Mouse (Mus musculus) MEL (cell line): Measurements from ENCODE around the gene Atp6v1e2.

Experiments
- CHD2 ChIP-seq: IDR thresholded peaks from 2 replicates; pipeline ENCODE4 v1.6.1; 2011; ENCODE audit warnings: low read length, improper control_type of control experiment
- CTCF ChIP-seq, 3 experiments: IDR thresholded peaks in 2 of 3; conservative IDR thresholded peaks in 1 of 3; 2 replicates each; pipeline ENCODE4 v1.5.1; 2011 to 2012; ENCODE audit warnings: low read length in 3 of 3, low read depth in 2 of 3, mild to moderate bottlenecking in 2 of 3, improper control_type of control experiment in 1 of 3, inconsistent platforms in 1 of 3, mixed read lengths in 1 of 3, moderate library complexity in 1 of 3; ENCODE audit not compliant: control insufficient read depth in 1 of 3, insufficient read depth in 1 of 3, poor library complexity in 1 of 3, severe bottlenecking in 1 of 3
- EP300 ChIP-seq, 2 experiments: IDR thresholded peaks; 2 replicates each; pipeline ENCODE4 v1.6.1; 2011; ENCODE audit warnings: improper control_type of control experiment in 2 of 2, low read length in 2 of 2, low read depth in 1 of 2, mild to moderate bottlenecking in 1 of 2
- HCFC1 ChIP-seq: IDR thresholded peaks from 2 replicates; pipeline ENCODE4 v1.6.1; 2012; ENCODE audit warnings: low read depth, mild to moderate bottlenecking, inconsistent platforms, low read length, improper control_type of control experiment, moderate library complexity
- POLR2A ChIP-seq, 2 experiments: IDR thresholded peaks; 2 replicates each; pipeline ENCODE4 v1.6.1; 2011 to 2012; ENCODE audit warnings: low read length in 2 of 2, mild to moderate bottlenecking in 2 of 2, control low read depth in 1 of 2, improper control_type of control experiment in 1 of 2, low read depth in 1 of 2, moderate library complexity in 1 of 2; ENCODE audit not compliant: control insufficient read depth in 1 of 2, insufficient read depth in 1 of 2, poor library complexity in 1 of 2
- RAD21 ChIP-seq: IDR thresholded peaks from 2 replicates; pipeline ENCODE4 v1.6.1; 2011; ENCODE audit warnings: mild to moderate bottlenecking, low read depth, low read length, improper control_type of control experiment
- SIN3A ChIP-seq: IDR thresholded peaks from 2 replicates; pipeline ENCODE4 v1.6.1; 2012; ENCODE audit warnings: low read length, improper control_type of control experiment, inconsistent platforms
- SMC3 ChIP-seq: IDR thresholded peaks from 2 replicates; pipeline ENCODE4 v1.6.1; 2011; ENCODE audit warnings: low read depth, low read length, improper control_type of control experiment
- TCF12 ChIP-seq: IDR thresholded peaks from 2 replicates; pipeline ENCODE4 v1.6.1; 2014; ENCODE audit warnings: low read depth, mild to moderate bottlenecking, inconsistent platforms, low read length, improper control_type of control experiment, moderate library complexity
- USF2 ChIP-seq, 2 experiments: IDR thresholded peaks; 2 replicates each; pipeline ENCODE4 v1.6.1; 2011 to 2012; ENCODE audit warnings: improper control_type of control experiment in 2 of 2, low read length in 2 of 2, borderline replicate concordance in 1 of 2, inconsistent platforms in 1 of 2, low read depth in 1 of 2, mild to moderate bottlenecking in 1 of 2; ENCODE audit not compliant: insufficient read depth in 1 of 2
- ZC3H11A ChIP-seq: IDR thresholded peaks from 2 replicates; pipeline ENCODE4 v1.6.1; 2012; ENCODE audit warnings: low read depth, mild to moderate bottlenecking, inconsistent platforms, low read length, improper control_type of control experiment

DNA sequence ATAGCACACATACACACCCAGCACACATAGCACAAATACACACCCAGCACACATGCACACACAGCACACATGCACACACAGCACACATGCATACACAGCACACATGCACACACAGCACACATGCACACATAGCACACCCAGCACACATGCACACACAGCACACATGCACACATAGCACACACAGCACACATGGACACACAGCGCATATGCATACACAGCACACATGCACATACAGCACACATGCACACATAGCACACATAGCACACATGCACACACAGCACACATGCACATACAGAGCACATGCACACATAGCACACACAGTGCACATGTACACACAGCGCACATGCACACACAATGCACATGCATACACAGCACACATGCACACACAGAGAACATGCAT, 34.0 kb upstream of the Atp6v1e2 start:
- no peak for TF ChIP-seq POLR2A (IDR thresholded peaks at IDR 0.05; ENCODE audit: control insufficient read depth in 1 of 2, insufficient read depth in 1 of 2, low read depth in 1 of 2, low read length in 2 of 2, poor library complexity in 1 of 2)
- TF ChIP-seq EP300 (IDR thresholded peaks at IDR 0.05; ENCODE audit: low read depth in 1 of 2, low read length in 2 of 2): no peak
- TF ChIP-seq SIN3A: no peak
- TF ChIP-seq TCF12: no peak
- no peak for TF ChIP-seq CTCF (IDR thresholded peaks at IDR 0.05 in 2 of 3, conservative IDR thresholded peaks at IDR 0.05 in 1 of 3; ENCODE audit: control insufficient read depth in 1 of 3, insufficient read depth in 1 of 3, low read depth in 2 of 3, low read length in 3 of 3, poor library complexity in 1 of 3, severe bottlenecking in 1 of 3)
- TF ChIP-seq USF2 (IDR thresholded peaks at IDR 0.05; ENCODE audit: borderline replicate concordance in 1 of 2, insufficient read depth in 1 of 2, low read depth in 1 of 2, low read length in 2 of 2): no peak
- no peak for TF ChIP-seq SMC3
- TF ChIP-seq CHD2: no peak
- no peak for TF ChIP-seq RAD21
- no peak for TF ChIP-seq HCFC1
- no peak for TF ChIP-seq ZC3H11A
